Mouse (Mus musculus): ENCODE results near the gene 1810024B03Rik. TPM values are rescaled to one million over a fixed set of nuclear protein-coding genes. Genes with fewer than 3 reads are reported as not detected.
"Not testable (repeated sequence)": the region's sequence is repeated elsewhere in the genome, so short reads cannot be mapped to it uniquely, and the experiment has no call there.

1810024B03Rik gene
- polyA plus RNA-seq, 2 experiments = 0.57 to 0.81 TPM

DNA sequence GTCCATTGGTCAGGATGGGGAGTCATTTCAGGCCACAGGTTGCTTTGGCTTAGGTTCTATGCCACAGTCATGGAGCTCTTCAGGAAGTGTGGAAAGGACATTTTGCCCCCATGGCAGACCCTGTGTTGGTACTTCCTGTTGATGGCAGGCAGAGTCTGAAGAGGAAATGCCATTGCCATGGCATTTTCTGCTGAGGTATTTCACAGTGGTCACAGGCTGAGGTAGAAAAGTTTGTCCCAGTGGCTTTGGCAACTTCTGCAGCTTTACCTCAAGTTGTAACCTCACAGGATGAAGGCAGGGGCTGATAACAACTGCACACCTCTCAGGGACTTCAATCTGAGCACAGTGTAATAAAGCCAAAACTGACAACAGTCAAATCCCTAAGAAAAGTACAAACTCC lies 18.5 kb downstream of the 1810024B03Rik start:
- H3K9me3 ChIP-seq (ENCODE audit: control insufficient read depth, low read length) = no peaks in the 10 kb centered on the region

GRCm38 (mm10) chr2:127182598-127183381 lies 25.3 kb downstream of the 1810024B03Rik start:
- peak; percentile 99 for ATAC-seq (ENCODE audit: insufficient read depth)
- WGBS (ENCODE audit: insufficient replicate concordance) = 4% methylated on average over 17 of the region's 17 CpGs

More for the DNA sequence above, 18.5 kb downstream of the 1810024B03Rik start:
- Histone ChIP-seq H3K4me3 (ENCODE audit: insufficient read depth in 1 of 2, low read depth in 2 of 2, low read length in 2 of 2) (no peak overlapping the region), H3K27ac (no peak overlapping the region), H3K27me3 (ENCODE audit: control insufficient read depth, insufficient read depth, low read length) (no peaks in the 10 kb centered on the region; the same call in 1 of the 2 replicates), H3K4me1 (replicated peaks; ENCODE audit: control insufficient read depth in 2 of 2, insufficient read depth in 2 of 2, low read length in 1 of 2) (no peaks in the 10 kb centered on the region), H3K36me3 (replicated peaks; ENCODE audit: control insufficient read depth, insufficient read depth, low read depth) (no peaks in the 10 kb centered on the region), H3K4me2 (ENCODE audit: low read depth) (no peak overlapping the region), H3K9ac (replicated peaks) (no peak overlapping the region)
- no peak for TF ChIP-seq EP300 (IDR thresholded peaks at IDR 0.05; ENCODE audit: low read depth)
- TF ChIP-seq CTCF (IDR thresholded peaks at IDR 0.05; ENCODE audit: low read depth) = no peak
- ATAC-seq (ENCODE audit: insufficient read depth) (no peak), DNase-seq (ENCODE audit: low read depth in 3 of 3, low spot score in 3 of 3) (no peak)

GRCm38 (mm10) chr2:127166261-127166660 lies 41.8 kb downstream of the 1810024B03Rik start:
- H3K36me3 ChIP-seq (replicated peaks; ENCODE audit: control insufficient read depth, insufficient read depth, low read depth); H3K9me3 ChIP-seq (ENCODE audit: control insufficient read depth, low read length); H3K4me2 ChIP-seq (ENCODE audit: low read depth); H3K4me3 ChIP-seq (ENCODE audit: insufficient read depth in 1 of 2, low read depth in 2 of 2, low read length in 2 of 2); H3K27me3 ChIP-seq (ENCODE audit: control insufficient read depth, insufficient read depth, low read length); DNase-seq (ENCODE audit: low read depth in 3 of 3, low spot score in 3 of 3); H3K27ac ChIP-seq; ATAC-seq (ENCODE audit: insufficient read depth); H3K4me1 ChIP-seq (replicated peaks; ENCODE audit: control insufficient read depth in 2 of 2, insufficient read depth in 2 of 2, low read length in 1 of 2); H3K9ac ChIP-seq (replicated peaks): not testable (repeated sequence)
- WGBS (ENCODE audit: insufficient replicate concordance) = 8% methylated on average over 1 of the region's 1 CpGs
- TF ChIP-seq CTCF (IDR thresholded peaks at IDR 0.05; ENCODE audit: low read depth) = peak; percentile 26; the same call in 1 of the 2 replicates

More at GRCm38 (mm10) chr2:127182598-127183381, 25.3 kb downstream of the 1810024B03Rik start:
- Histone ChIP-seq H3K36me3 (replicated peaks; ENCODE audit: control insufficient read depth, insufficient read depth, low read depth) (no peaks in the 10 kb centered on the region), H3K9ac (replicated peaks) (peak overlapping the region; percentile 84), H3K27ac (peak overlapping the region; percentile 61), H3K4me3 (ENCODE audit: insufficient read depth in 1 of 2, low read depth in 2 of 2, low read length in 2 of 2) (peak overlapping the region; percentile 67 to 70), H3K4me1 (replicated peaks; ENCODE audit: control insufficient read depth in 2 of 2, insufficient read depth in 2 of 2, low read length in 1 of 2) (peaks cover 3% of the 10 kb centered on the region in 2 experiments; a peak in 2 of 4 replicates), H3K27me3 (ENCODE audit: control insufficient read depth, insufficient read depth, low read length) (no peaks in the 10 kb centered on the region; the same call in 1 of the 2 replicates), H3K4me2 (ENCODE audit: low read depth) (peak overlapping the region; percentile 78), H3K9me3 (ENCODE audit: control insufficient read depth, low read length) (no peaks in the 10 kb centered on the region)
- DNase-seq (ENCODE audit: low read depth in 3 of 3, low spot score in 3 of 3) = peak; percentile 82 to 85 (median 82)
- no peak for TF ChIP-seq EP300 (IDR thresholded peaks at IDR 0.05; ENCODE audit: low read depth)
- TF ChIP-seq CTCF (IDR thresholded peaks at IDR 0.05; ENCODE audit: low read depth) = no peak

DNA sequence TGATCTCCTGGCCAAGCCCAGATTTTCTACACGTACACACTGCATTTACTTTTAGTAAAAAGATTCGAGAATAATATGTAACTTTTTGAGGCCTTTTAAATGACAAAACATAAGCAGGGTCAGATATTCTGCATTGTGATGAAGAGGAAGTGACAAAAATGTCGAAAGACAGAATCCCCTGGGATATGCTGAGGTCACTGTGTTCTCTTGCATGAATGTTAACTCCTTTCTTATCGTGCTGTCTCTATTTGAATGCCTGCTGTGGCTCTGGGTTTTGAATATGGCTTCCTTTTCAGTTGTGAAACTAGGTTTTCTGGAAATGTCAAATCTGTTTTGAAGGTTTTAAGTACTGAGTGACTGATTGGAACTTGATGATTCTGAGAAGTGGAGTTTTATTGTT lies 42.4 kb downstream of the 1810024B03Rik start:
- no peak overlapping the region for H3K4me3 ChIP-seq (ENCODE audit: insufficient read depth in 1 of 2, low read depth in 2 of 2, low read length in 2 of 2)
- H3K9me3 ChIP-seq (ENCODE audit: control insufficient read depth, low read length) = no peaks in the 10 kb centered on the region
- H3K4me2 ChIP-seq (ENCODE audit: low read depth) = no peak overlapping the region
- H3K4me1 ChIP-seq (replicated peaks; ENCODE audit: control insufficient read depth in 2 of 2, insufficient read depth in 2 of 2, low read length in 1 of 2) = no peaks in the 10 kb centered on the region
- H3K27ac ChIP-seq = no peak overlapping the region
- TF ChIP-seq EP300 (IDR thresholded peaks at IDR 0.05; ENCODE audit: low read depth) (no peak), CTCF (IDR thresholded peaks at IDR 0.05; ENCODE audit: low read depth) (no peak)
- no peaks in the 10 kb centered on the region for H3K36me3 ChIP-seq (replicated peaks; ENCODE audit: control insufficient read depth, insufficient read depth, low read depth)
- ATAC-seq (ENCODE audit: insufficient read depth) (no peak), DNase-seq (ENCODE audit: low read depth in 3 of 3, low spot score in 3 of 3) (no peak)
- 33% methylated on average over 4 of the region's 4 CpGs for WGBS (ENCODE audit: insufficient replicate concordance)
- H3K27me3 ChIP-seq (ENCODE audit: control insufficient read depth, insufficient read depth, low read length) = no peaks in the 10 kb centered on the region; the same call in 1 of the 2 replicates
- no peak overlapping the region for H3K9ac ChIP-seq (replicated peaks)

- H3K9me3 ChIP-seq (ENCODE audit: control insufficient read depth, low read length) = no peaks in the 10 kb centered on the region
- peaks cover 32 to 38% of the 10 kb centered on the region in 2 experiments for H3K4me1 ChIP-seq (replicated peaks; ENCODE audit: control insufficient read depth in 2 of 2, insufficient read depth in 2 of 2, low read length in 1 of 2)
- peaks cover 7% of the 10 kb centered on the region for H3K36me3 ChIP-seq (replicated peaks; ENCODE audit: control insufficient read depth, insufficient read depth, low read depth)
- H3K9ac ChIP-seq (replicated peaks) = peak overlapping the region; percentile 19
- peak overlapping the region; percentile 19 for H3K27ac ChIP-seq
- DNase-seq (ENCODE audit: low read depth in 3 of 3, low spot score in 3 of 3) = peak in 1 of 3 experiments; percentile 47
- peak overlapping the region; percentile 34 for H3K4me2 ChIP-seq (ENCODE audit: low read depth)
- H3K4me3 ChIP-seq (ENCODE audit: insufficient read depth in 1 of 2, low read depth in 2 of 2, low read length in 2 of 2) = no peak overlapping the region
- H3K27me3 ChIP-seq (ENCODE audit: control insufficient read depth, insufficient read depth, low read length) = no peaks in the 10 kb centered on the region
- 19% methylated on average over 3 of the region's 3 CpGs for WGBS (ENCODE audit: insufficient replicate concordance)
- no peak for TF ChIP-seq CTCF (IDR thresholded peaks at IDR 0.05; ENCODE audit: low read depth)
- peak; percentile 76 for TF ChIP-seq EP300 (IDR thresholded peaks at IDR 0.05; ENCODE audit: low read depth)
- ATAC-seq (ENCODE audit: insufficient read depth) = peak; percentile 36
Observed at GRCm38 (mm10) chr2:127145699-127146098, 62.4 kb downstream of the 1810024B03Rik start.
